Mouse (Mus musculus) kidney, postnatal 0 days (tissue): ENCODE measurements around the gene Actr5. TPM values are rescaled to one million over a fixed set of nuclear protein-coding genes. Genes with fewer than 3 reads are reported as not detected.

ENCODE experiments used
- ATAC-seq: fragments of 200-750 bp; cut with Nextera tagmentation; replicated peaks from 2 replicates; pipeline ENCODE4 v1.8.0; 2017; ENCODE audit warnings: low read depth, moderate number of reproducible peaks, moderate TSS enrichment, moderate library complexity; ENCODE audit not compliant: low FRiP score
- DNase-seq: peaks from one replicate; pipeline ENCODE4 v3.0.0-alpha.2; 2016; ENCODE audit warnings: low spot score
- H3K27ac ChIP-seq: fragments of 300-500 bp; sonication (generic); 2 replicates; pipeline ENCODE4 v1.5.1; 2014; ENCODE audit warnings: mild to moderate bottlenecking
- H3K27me3 ChIP-seq: fragments of 300-500 bp; sonication (generic); 2 replicates; pipeline ENCODE4 v1.6.1; 2014; ENCODE audit warnings: low read length, mixed read lengths; ENCODE audit not compliant: insufficient read depth
- H3K36me3 ChIP-seq: fragments of 300-500 bp; sonication (generic); 2 replicates; pipeline ENCODE4 v1.6.1; 2014; ENCODE audit warnings: low read length, mixed read lengths; ENCODE audit not compliant: insufficient read depth
- H3K4me1 ChIP-seq: fragments of 300-500 bp; sonication (generic); replicated peaks from 2 replicates; pipeline ENCODE4 v1.6.1; 2014; ENCODE audit warnings: antibody characterized with exemption, low read length, mixed read lengths; ENCODE audit not compliant: insufficient read depth
- H3K4me2 ChIP-seq: fragments of 300-500 bp; sonication (generic); 2 replicates; pipeline ENCODE4 v1.6.1; 2014; ENCODE audit warnings: mild to moderate bottlenecking, low read length, moderate library complexity, mixed read lengths
- H3K4me3 ChIP-seq: fragments of 300-500 bp; sonication (generic); replicated peaks from 2 replicates; pipeline ENCODE4 v1.5.1; 2014; ENCODE audit warnings: low read depth, low read length
- H3K9ac ChIP-seq: fragments of 300-500 bp; sonication (generic); 2 replicates; pipeline ENCODE4 v1.6.1; 2014; ENCODE audit warnings: low read depth, low read length
- H3K9me3 ChIP-seq: fragments of 300-500 bp; sonication (generic); replicated peaks from 2 replicates; pipeline ENCODE4 v1.6.1; 2016; ENCODE audit warnings: low read length, inconsistent platforms, mixed read lengths
- CTCF ChIP-seq: IDR thresholded peaks from 2 replicates; pipeline ENCODE4 v1.5.1; 2016; ENCODE audit warnings: antibody characterized with exemption, low read depth, mild to moderate bottlenecking, moderate library complexity
- WGBS: fragments of 180-500 bp; shearing (Covaris S2); extraction: QIAGEN DNeasy Blood & Tissue Kit; methylation state at CpG from one replicate; pipeline ENCODE4 v1.1.7; 2014; 5-methylcytosine and 5-hydroxymethylcytosine counted together
- polyA plus RNA-seq: library from polyadenylated mRNA; unstranded; fragments of >200 nt; fragmentation: Nextera tagmentation; extraction: Ambion mirVana; gene quantifications from 2 replicates; pipeline ENCODE4 v1.2.1, GENCODE M21; 2015

Actr5 gene
- polyA plus RNA-seq, 1 experiment from 2014 or later = 9.1 TPM

DNA sequence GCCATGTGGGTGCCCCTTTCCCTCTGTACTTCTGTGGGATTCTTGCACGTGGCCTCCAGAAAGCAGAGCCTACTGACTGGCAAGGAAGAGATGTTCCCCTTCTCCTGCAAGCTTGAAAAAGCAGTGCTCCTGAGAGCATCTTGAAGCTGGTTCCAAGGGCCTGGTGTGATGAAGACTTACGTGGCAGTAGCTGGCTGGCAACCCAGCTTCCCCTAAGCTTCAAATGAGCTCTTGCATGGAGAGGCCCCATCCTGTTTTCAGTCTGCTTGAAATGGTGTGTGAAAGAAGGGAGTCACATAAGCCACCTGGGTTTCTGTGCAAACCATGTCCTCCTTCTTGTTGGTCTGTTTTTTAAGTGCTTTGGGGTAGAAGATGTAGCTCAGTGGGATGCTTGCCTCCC is 17.9 kb downstream of the Actr5 start:
- no peaks in the 10 kb centered on the region for H3K27me3 ChIP-seq
- H3K9me3 ChIP-seq = no peaks in the 10 kb centered on the region
- DNase-seq = no peak
- no peak for TF ChIP-seq CTCF
- no peak overlapping the region for H3K4me2 ChIP-seq
- H3K9ac ChIP-seq = no peak overlapping the region
- ATAC-seq = no peak
- 83% methylated on average over 2 of the region's 2 CpGs for WGBS
- H3K36me3 ChIP-seq = peaks cover 19% of the 10 kb centered on the region
- no peak overlapping the region for H3K27ac ChIP-seq
- H3K4me1 ChIP-seq = no peaks in the 10 kb centered on the region
- no peak overlapping the region for H3K4me3 ChIP-seq

DNA sequence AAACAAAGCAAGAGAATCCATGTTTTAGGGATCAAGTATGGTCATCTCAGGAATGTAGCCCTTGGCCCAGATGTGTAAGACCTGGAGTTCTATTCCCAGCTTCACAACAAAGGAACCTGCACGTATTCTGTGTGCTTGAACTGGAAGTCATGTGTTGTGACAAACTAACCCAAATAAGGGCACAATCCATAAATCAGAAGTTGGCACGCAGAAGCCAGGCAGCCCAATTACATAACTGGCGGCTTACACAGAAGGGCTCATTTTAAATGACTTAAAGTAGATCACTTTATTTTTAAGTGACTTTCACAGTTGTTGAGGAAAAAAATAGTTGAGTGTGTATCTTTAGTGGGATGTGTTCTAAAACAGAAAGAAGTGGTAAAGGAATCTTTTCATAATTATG is 19.1 kb downstream of the Actr5 start:
- no peak for TF ChIP-seq CTCF

DNA sequence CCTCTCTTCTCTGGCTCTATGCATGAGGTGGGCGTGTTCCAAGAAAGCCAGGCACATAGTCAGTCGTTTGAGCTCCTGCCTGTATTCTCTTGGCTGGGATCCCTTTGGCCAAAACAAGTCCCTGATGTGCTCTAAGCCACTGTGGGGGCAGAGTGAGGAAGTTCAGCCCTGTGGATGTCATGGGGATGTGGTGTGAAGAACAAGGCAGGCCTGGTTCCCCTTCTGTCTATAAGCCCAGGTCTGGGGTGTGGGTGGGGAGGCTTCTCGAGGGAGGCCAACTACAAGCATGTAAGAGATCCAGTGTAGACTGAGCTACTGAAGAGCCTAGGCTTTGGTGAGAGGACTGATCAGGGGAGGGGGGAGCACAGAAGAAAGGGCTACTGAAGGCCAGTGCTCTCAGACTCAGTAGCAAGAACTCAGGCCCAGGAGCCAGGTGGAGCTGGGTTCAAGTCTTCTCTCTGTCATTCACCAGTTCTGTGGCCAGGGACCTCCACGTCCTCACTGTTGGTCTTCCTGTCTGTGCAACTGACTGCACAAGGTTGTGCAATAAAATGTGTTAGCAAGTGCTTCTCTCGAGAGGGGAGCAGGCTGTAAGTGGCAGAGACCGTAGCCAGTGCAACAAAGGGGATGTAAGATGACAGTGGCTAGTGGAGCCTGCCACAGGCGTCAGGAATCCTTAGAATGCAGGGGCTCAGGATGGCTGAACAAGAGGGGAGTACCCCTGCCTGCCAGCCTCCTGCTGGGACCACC is 26.6 kb downstream of the Actr5 start:
- 58% methylated on average over 7 of the region's 7 CpGs for WGBS
- Histone ChIP-seq H3K9ac (no peak overlapping the region), H3K27ac (no peak overlapping the region), H3K4me2 (no peak overlapping the region), H3K4me3 (no peak overlapping the region), H3K36me3 (no peaks in the 10 kb centered on the region), H3K4me1 (no peaks in the 10 kb centered on the region), H3K27me3 (no peaks in the 10 kb centered on the region), H3K9me3 (no peaks in the 10 kb centered on the region)
- no peak for ATAC-seq
- TF ChIP-seq CTCF = no peak
- DNase-seq = no peak

More for the DNA sequence above, 19.1 kb downstream of the Actr5 start:
- Histone ChIP-seq H3K27ac (no peak overlapping the region), H3K27me3 (no peaks in the 10 kb centered on the region), H3K4me3 (no peak overlapping the region), H3K9ac (no peak overlapping the region), H3K4me1 (no peaks in the 10 kb centered on the region), H3K4me2 (no peak overlapping the region), H3K9me3 (no peaks in the 10 kb centered on the region), H3K36me3 (peaks cover 7% of the 10 kb centered on the region)
- 67% methylated on average over 3 of the region's 3 CpGs for WGBS
- ATAC-seq (no peak), DNase-seq (no peak)

DNA sequence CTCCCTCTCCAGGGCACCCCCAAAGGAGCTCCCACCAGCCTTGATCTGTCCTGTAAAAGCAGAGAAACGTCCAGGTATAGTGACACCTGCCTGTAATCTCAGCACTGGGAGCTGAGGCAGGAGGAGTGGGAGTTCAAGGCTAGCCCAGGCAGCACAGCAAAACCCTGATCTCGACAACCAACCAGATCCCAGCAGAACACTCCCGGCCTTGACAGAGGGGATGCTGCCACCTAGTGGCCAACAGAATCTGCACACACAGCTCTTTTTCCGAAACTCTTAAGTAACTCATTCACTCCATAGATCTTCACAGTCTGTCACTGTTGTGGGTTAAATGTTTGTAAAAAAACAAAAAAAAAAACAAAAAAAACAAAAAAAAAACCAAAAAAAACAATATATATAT is 28.3 kb downstream of the Actr5 start:
- peak; percentile 83 for DNase-seq
- WGBS = 6% methylated on average over 4 of the region's 4 CpGs
- H3K4me3 ChIP-seq = no peak overlapping the region
- H3K4me2 ChIP-seq = no peak overlapping the region
- H3K36me3 ChIP-seq = no peaks in the 10 kb centered on the region
- H3K9ac ChIP-seq = no peak overlapping the region
- H3K9me3 ChIP-seq = no peaks in the 10 kb centered on the region
- TF ChIP-seq CTCF = peak; percentile 89
- no peak overlapping the region for H3K27ac ChIP-seq
- no peak for ATAC-seq
- no peaks in the 10 kb centered on the region for H3K27me3 ChIP-seq
- 0 out of 2 replicates have a peak, but pooled peaks cover 2% of the 10 kb centered on the region for H3K4me1 ChIP-seq

DNA sequence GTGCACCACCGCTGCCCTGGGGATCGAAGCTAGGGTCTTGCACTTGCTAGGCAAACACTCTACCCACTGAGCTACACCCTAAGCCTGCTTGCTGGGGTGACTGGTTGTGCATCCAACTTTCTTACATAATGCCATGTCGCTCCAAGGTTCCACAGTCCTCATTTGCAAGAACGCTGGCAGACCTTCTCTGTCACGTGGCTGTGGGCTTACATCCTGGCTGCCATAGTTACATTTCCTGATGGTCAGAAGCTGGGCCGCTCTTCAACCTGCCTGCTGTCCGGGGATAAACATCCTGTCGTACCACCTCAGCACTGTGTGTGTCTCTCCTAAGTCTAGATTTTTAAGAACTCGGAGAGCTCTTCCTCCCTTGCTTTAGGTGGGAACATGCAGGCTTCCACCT is 30.0 kb downstream of the Actr5 start:
- WGBS = 73% methylated on average over 9 of the region's 9 CpGs
- no peak overlapping the region for H3K27ac ChIP-seq
- no peaks in the 10 kb centered on the region for H3K9me3 ChIP-seq
- H3K4me3 ChIP-seq = no peak overlapping the region
- H3K4me2 ChIP-seq = no peak overlapping the region
- H3K4me1 ChIP-seq = 0 out of 2 replicates have a peak, but pooled peaks cover 4% of the 10 kb centered on the region
- no peaks in the 10 kb centered on the region for H3K27me3 ChIP-seq
- H3K9ac ChIP-seq = no peak overlapping the region
- TF ChIP-seq CTCF = no peak
- no peaks in the 10 kb centered on the region for H3K36me3 ChIP-seq
- ATAC-seq (no peak), DNase-seq (no peak)

DNA sequence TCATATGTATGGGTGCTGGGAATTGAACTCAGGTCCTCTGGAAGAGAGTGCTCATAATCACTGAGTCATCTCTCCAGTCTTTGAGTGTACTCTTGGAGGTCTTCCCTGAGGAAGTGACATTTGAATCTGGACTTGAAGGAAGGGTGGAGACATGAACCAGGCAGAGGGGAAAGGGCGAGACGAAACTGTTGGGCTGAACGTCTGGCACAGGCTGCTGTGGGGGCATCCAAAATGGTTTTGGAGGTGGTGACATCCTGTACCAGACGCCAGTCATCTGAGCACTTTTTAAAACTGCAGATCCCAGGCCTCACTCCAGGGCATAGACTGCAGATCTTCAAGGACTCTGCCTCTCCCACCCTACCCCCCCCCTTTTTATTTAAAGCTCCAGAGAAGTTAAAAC is 31.1 kb downstream of the Actr5 start:
- ATAC-seq (no peak), DNase-seq (no peak)
- Histone ChIP-seq H3K27me3 (no peaks in the 10 kb centered on the region), H3K9ac (no peak overlapping the region), H3K27ac (no peak overlapping the region), H3K4me2 (no peak overlapping the region), H3K36me3 (no peaks in the 10 kb centered on the region), H3K9me3 (no peaks in the 10 kb centered on the region), H3K4me1 (0 out of 2 replicates have a peak, but pooled peaks cover 4% of the 10 kb centered on the region), H3K4me3 (no peak overlapping the region)
- TF ChIP-seq CTCF = no peak
- WGBS = 75% methylated on average over 4 of the region's 4 CpGs
